Mouse (Mus musculus) C2C12 (cell line): Measurements from ENCODE around the gene 4930430F08Rik. TPM values are rescaled to one million over a fixed set of nuclear protein-coding genes. Genes with fewer than 3 reads are reported as not detected.

ENCODE experiments used
- H3K27me3 ChIP-seq: one replicate; pipeline ENCODE4 v1.6.1; 2011; ENCODE audit not compliant: control insufficient read depth, insufficient read depth, insufficient read length
- H3K36me3 ChIP-seq: one replicate; pipeline ENCODE4 v1.6.1; 2011; ENCODE audit not compliant: control insufficient read depth, insufficient read depth
- H3K4me3 ChIP-seq: one replicate; pipeline ENCODE4 v1.5.1; 2011; ENCODE audit warnings: mild to moderate bottlenecking, control low read depth; ENCODE audit not compliant: poor library complexity, insufficient read depth, severe bottlenecking
- H3K79me2 ChIP-seq: one replicate; pipeline ENCODE4 v1.6.1; 2011; ENCODE audit not compliant: control insufficient read depth, insufficient read depth
- H3K79me3 ChIP-seq: one replicate; pipeline ENCODE4 v1.6.1; 2011; ENCODE audit warnings: low read depth, control low read depth
- H3ac ChIP-seq: one replicate; pipeline ENCODE3; 2011; ENCODE audit warnings: low read depth; ENCODE audit not compliant: control insufficient read depth, insufficient read length
- CEBPB ChIP-seq: IDR thresholded peaks from one replicate; pipeline ENCODE4 v1.6.1; 2011; ENCODE audit warnings: low read depth, mild to moderate bottlenecking, control low read depth, moderate library complexity
- CTCF ChIP-seq: IDR thresholded peaks from one replicate; pipeline ENCODE4 v1.5.1; 2011; ENCODE audit not compliant: control insufficient read depth, insufficient read depth, insufficient read length
- FOSL1 ChIP-seq: IDR thresholded peaks from one replicate; pipeline ENCODE4 v1.8.0; 2011; ENCODE audit warnings: mild to moderate bottlenecking, low read length; ENCODE audit not compliant: poor library complexity, insufficient read depth, severe bottlenecking
- MAX ChIP-seq: IDR thresholded peaks from one replicate; pipeline ENCODE4 v1.6.1; 2011; ENCODE audit warnings: mild to moderate bottlenecking, control low read depth
- MYOD1 ChIP-seq: IDR thresholded peaks from one replicate; pipeline ENCODE4 v1.6.1; 2011; ENCODE audit warnings: low read depth; ENCODE audit not compliant: control insufficient read depth, insufficient read length
- MYOG ChIP-seq: IDR thresholded peaks from one replicate; pipeline ENCODE4 v1.6.1; 2011; ENCODE audit not compliant: control insufficient read depth, insufficient read length; ENCODE audit errors: extremely low read depth
- USF1 ChIP-seq: IDR thresholded peaks from one replicate; pipeline ENCODE4 v1.6.1; 2011; ENCODE audit warnings: low read depth, mild to moderate bottlenecking, control low read depth, moderate library complexity
- polyA plus RNA-seq: library from polyadenylated mRNA; unstranded; fragments of >200 nt; fragmentation: generic; extraction: Trizol; gene quantifications from one replicate; pipeline ENCODE4 v1.2.1, GENCODE M21; 2012; ENCODE audit warnings: missing spikeins

4930430F08Rik gene
- polyA plus RNA-seq, 1 experiment, result 7.8 TPM

GRCm38 (mm10) chr10:100604254-100604653, 14.0 kb upstream of the 4930430F08Rik start:
- no peaks in the 10 kb centered on the region for H3K27me3 ChIP-seq
- no peaks in the 10 kb centered on the region for H3K36me3 ChIP-seq
- no peaks in the 10 kb centered on the region for H3K79me2 ChIP-seq
- H3ac ChIP-seq, result no peak overlapping the region
- no peak overlapping the region for H3K4me3 ChIP-seq
- TF ChIP-seq MYOD1 (no peak), CEBPB (no peak), FOSL1 (no peak), MYOG (no peak), MAX (no peak), CTCF (no peak), USF1 (no peak)
- no peaks in the 10 kb centered on the region for H3K79me3 ChIP-seq

GRCm38 (mm10) chr10:100603511-100603910, 13.3 kb upstream of the 4930430F08Rik start:
- TF ChIP-seq FOSL1 (no peak), USF1 (no peak), CEBPB (no peak), MAX (no peak), CTCF (no peak), MYOG (no peak), MYOD1 (no peak)
- no peaks in the 10 kb centered on the region for H3K27me3 ChIP-seq

GRCm38 (mm10) chr10:100598339-100598738, 8.1 kb upstream of the 4930430F08Rik start:
- no peaks in the 10 kb centered on the region for H3K36me3 ChIP-seq
- TF ChIP-seq CTCF (no peak), MYOG (no peak), MYOD1 (no peak), USF1 (no peak), CEBPB (no peak), MAX (no peak), FOSL1 (no peak)
- no peaks in the 10 kb centered on the region for H3K27me3 ChIP-seq
- H3K79me2 ChIP-seq, result no peaks in the 10 kb centered on the region
- H3ac ChIP-seq, result no peak overlapping the region
- H3K4me3 ChIP-seq, result no peak overlapping the region
- H3K79me3 ChIP-seq, result no peaks in the 10 kb centered on the region

More at GRCm38 (mm10) chr10:100603511-100603910, 13.3 kb upstream of the 4930430F08Rik start:
- H3K36me3 ChIP-seq, result no peaks in the 10 kb centered on the region
- H3ac ChIP-seq, result no peak overlapping the region
- no peaks in the 10 kb centered on the region for H3K79me3 ChIP-seq
- H3K79me2 ChIP-seq, result no peaks in the 10 kb centered on the region
- H3K4me3 ChIP-seq, result no peak overlapping the region

- H3K27me3 ChIP-seq, result no peaks in the 10 kb centered on the region
- peak overlapping the region; percentile 60 for H3K4me3 ChIP-seq
- H3ac ChIP-seq, result peak overlapping the region; percentile 96
- no peaks in the 10 kb centered on the region for H3K79me2 ChIP-seq
- H3K36me3 ChIP-seq, result peaks cover 6% of the 10 kb centered on the region
- peaks cover 2% of the 10 kb centered on the region for H3K79me3 ChIP-seq
- TF ChIP-seq USF1 (no peak), MAX (peak; percentile 45), FOSL1 (no peak), MYOD1 (no peak), MYOG (no peak)
Observed at GRCm38 (mm10) chr10:100588932-100589388, 1.3 kb downstream of the 4930430F08Rik start.

- no peak for TF ChIP-seq CTCF
- TF ChIP-seq MYOG, result no peak
- no peak for TF ChIP-seq FOSL1
- TF ChIP-seq MAX, result no peak
- no peak for TF ChIP-seq MYOD1
- TF ChIP-seq USF1, result no peak
- no peak for TF ChIP-seq CEBPB
- Histone ChIP-seq H3K79me3 (peaks cover 2% of the 10 kb centered on the region), H3K79me2 (no peaks in the 10 kb centered on the region), H3K27me3 (no peaks in the 10 kb centered on the region), H3K4me3 (peak overlapping the region; percentile 60), H3K36me3 (peaks cover 6% of the 10 kb centered on the region), H3ac (peak overlapping the region; percentile 96)
Observed at GRCm38 (mm10) chr10:100588524-100588923, 1.7 kb downstream of the 4930430F08Rik start.

GRCm38 (mm10) chr10:100584178-100584577, 6.0 kb downstream of the 4930430F08Rik start:
- no peaks in the 10 kb centered on the region for H3K79me2 ChIP-seq
- H3K27me3 ChIP-seq, result no peaks in the 10 kb centered on the region
- no peak overlapping the region for H3ac ChIP-seq
- TF ChIP-seq CTCF (no peak), USF1 (no peak), MAX (no peak), MYOD1 (no peak), FOSL1 (no peak), CEBPB (no peak), MYOG (no peak)
- H3K36me3 ChIP-seq, result peaks cover 6% of the 10 kb centered on the region
- peaks cover 2% of the 10 kb centered on the region for H3K79me3 ChIP-seq
- H3K4me3 ChIP-seq, result no peak overlapping the region
